Comparison of ENCODE assay signal across 13 mouse cellular contexts in genomic region chr4:101472767-101473166, GRCm38 (mm10). TPM values are rescaled to one million over a fixed set of nuclear protein-coding genes. Genes with fewer than 3 reads are reported as not detected.
"Had no signal": no experiment of that assay in that cellular context is flagged by ENCODE, and none has a peak within 500 bp of the region (broad histone marks: within the 10 kb centered on the region; RNA-seq: fewer than 3 reads in every experiment).

No protein-coding gene starts in this region.

- H3K4me2 ChIP-seq: liver, embryonic 11.5 days; liver, embryonic 15.5 days; midbrain, embryonic 11.5 days; midbrain, embryonic 15.5 days; neural tube, embryonic 13.5 days had no signal

- H3K9me3 ChIP-seq: liver, embryonic 15.5 days; midbrain, embryonic 15.5 days; neural tube, embryonic 13.5 days had no signal

- H3K27me3 ChIP-seq: liver, embryonic 15.5 days; megakaryocyte, embryonic 14.5 days; midbrain, embryonic 15.5 days; neural tube, embryonic 13.5 days had no signal

- H3K36me3 ChIP-seq: liver, embryonic 15.5 days; midbrain, embryonic 15.5 days; neural tube, embryonic 13.5 days had no signal

- ATAC-seq: midbrain, embryonic 15.5 days had no signal

- H3K4me3 ChIP-seq: liver, embryonic 15.5 days; megakaryocyte, embryonic 14.5 days; midbrain, embryonic 15.5 days; neural tube, embryonic 13.5 days had no signal

- H3K4me1 ChIP-seq: liver, embryonic 15.5 days; megakaryocyte, embryonic 14.5 days; midbrain, embryonic 15.5 days; neural tube, embryonic 13.5 days had no signal

- H3K9ac ChIP-seq: liver, embryonic 15.5 days; midbrain, embryonic 15.5 days; neural tube, embryonic 13.5 days had no signal

- H3K27ac ChIP-seq: liver, embryonic 15.5 days; macrophage; midbrain, embryonic 15.5 days; neural tube, embryonic 13.5 days had no signal

- DNase-seq: kidney, adult 8-10 months; kidney, postnatal 4 days; left cerebral cortex, postnatal 4 days; lung, adult 2 months; lung, postnatal 14 days; thymus, postnatal 4 days had no signal

RNA-seq across cellular contexts. Expression of gene Dnajc6, which starts 23.7 kb away (rescaled TPM):
- polyA plus RNA-seq: macrophage had no signal
